Mouse (Mus musculus) C2C12 (cell line): ENCODE results near the gene Cpsf4l.

Experiments
- CEBPB ChIP-seq: IDR thresholded peaks from one replicate; pipeline ENCODE4 v1.6.1; 2011; ENCODE audit warnings: low read depth, mild to moderate bottlenecking, control low read depth, moderate library complexity
- CTCF ChIP-seq: IDR thresholded peaks from one replicate; pipeline ENCODE4 v1.5.1; 2011; ENCODE audit not compliant: control insufficient read depth, insufficient read depth, insufficient read length
- FOSL1 ChIP-seq: IDR thresholded peaks from one replicate; pipeline ENCODE4 v1.8.0; 2011; ENCODE audit warnings: mild to moderate bottlenecking, low read length; ENCODE audit not compliant: poor library complexity, insufficient read depth, severe bottlenecking
- MAX ChIP-seq: IDR thresholded peaks from one replicate; pipeline ENCODE4 v1.6.1; 2011; ENCODE audit warnings: mild to moderate bottlenecking, control low read depth
- MYOD1 ChIP-seq: IDR thresholded peaks from one replicate; pipeline ENCODE4 v1.6.1; 2011; ENCODE audit warnings: low read depth; ENCODE audit not compliant: control insufficient read depth, insufficient read length
- MYOG ChIP-seq: IDR thresholded peaks from one replicate; pipeline ENCODE4 v1.6.1; 2011; ENCODE audit not compliant: control insufficient read depth, insufficient read length; ENCODE audit errors: extremely low read depth
- USF1 ChIP-seq: IDR thresholded peaks from one replicate; pipeline ENCODE4 v1.6.1; 2011; ENCODE audit warnings: low read depth, mild to moderate bottlenecking, control low read depth, moderate library complexity

DNA sequence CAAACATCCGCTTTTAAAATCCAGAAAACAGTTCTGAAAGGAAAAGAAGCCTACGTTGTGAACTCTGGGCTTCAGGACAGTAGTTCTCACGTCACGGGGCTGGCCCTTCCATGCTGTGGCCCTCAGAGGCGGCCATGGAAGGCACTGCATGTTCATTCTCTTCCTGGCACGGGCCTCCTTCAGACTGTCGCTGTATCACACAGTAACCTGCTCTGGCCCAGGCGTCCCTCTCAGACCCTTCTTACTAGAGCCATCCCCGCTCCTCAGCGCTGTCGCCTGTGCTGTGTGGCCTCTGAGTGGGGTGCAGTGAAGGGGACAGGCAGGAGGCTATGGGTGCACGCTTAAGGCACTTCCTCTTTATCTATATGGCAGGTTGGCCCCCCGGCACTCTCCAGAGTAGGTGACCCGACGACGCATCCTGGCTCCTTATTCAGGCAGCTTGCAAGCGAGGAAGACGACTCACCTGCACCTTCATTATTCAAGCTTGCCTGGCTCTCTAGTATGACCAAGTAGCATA, 47.9 kb downstream of the Cpsf4l start:
- no peak for TF ChIP-seq CTCF
- TF ChIP-seq FOSL1 = no peak
- TF ChIP-seq CEBPB = no peak
- TF ChIP-seq MYOD1 = no peak
- no peak for TF ChIP-seq MAX
- TF ChIP-seq USF1 = no peak
- no peak for TF ChIP-seq MYOG
